Mouse (Mus musculus) telencephalon, adult 2 months (tissue): ENCODE data around the gene Gm42688.

Experiments used
- DNase-seq: peaks from one replicate; pipeline ENCODE4 v3.0.0-alpha.2; 2011; ENCODE audit warnings: low read depth, low spot score

Gene Gm42688

GRCm38 (mm10) chr6:83084477-83084876 is 16.9 kb upstream of the Gm42688 start:
- DNase-seq, result no peak

GRCm38 (mm10) chr6:83086121-83087035 is 15.0 kb upstream of the Gm42688 start, which contains the start of gene Lbx2:
Lbx2 (plus strand) TSS chr6:83086367.
- DNase-seq, result no peak

- no peak for DNase-seq
Measured at GRCm38 (mm10) chr6:83087205-83087925, 14.1 kb upstream of the Gm42688 start.

DNA sequence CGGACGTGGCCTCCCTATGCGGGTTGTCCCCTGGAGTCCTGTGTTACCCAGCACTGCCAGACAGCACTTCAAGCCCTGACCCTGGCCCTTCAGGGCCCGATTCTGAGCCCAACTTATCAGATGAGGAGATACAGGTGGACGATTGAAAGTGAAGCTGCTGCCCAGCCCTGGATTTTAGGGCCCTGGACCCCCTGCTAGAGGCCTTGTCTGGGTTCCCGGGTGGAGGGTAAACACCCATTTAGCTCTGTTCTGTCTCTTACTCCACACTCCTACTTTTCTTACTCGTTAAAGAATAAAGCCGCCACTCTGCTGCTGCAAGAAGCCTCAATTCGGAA is 13.5 kb upstream of the Gm42688 start:
- no peak for DNase-seq

GRCm38 (mm10) chr6:83092416-83093127 is 8.8 kb upstream of the Gm42688 start:
- no peak for DNase-seq

DNA sequence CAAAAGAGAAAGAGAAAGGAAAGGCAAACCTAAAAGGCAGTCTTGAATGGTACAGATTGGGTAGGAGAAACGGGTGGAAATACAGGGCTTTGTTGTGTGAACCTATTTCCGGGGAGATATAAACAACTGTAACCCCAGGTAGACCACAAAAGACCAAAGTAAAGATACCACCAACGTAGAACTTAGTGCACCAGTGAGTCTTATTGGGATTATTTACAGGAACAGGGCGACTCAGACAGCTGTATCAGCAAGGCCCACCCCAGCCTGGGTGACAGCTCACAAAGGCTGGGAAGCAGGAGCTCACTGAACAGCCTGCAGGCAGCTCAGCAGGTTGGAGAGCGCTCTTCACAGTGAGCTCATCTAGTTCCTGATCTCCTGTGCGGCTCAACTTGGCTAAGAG is 5.4 kb upstream of the Gm42688 start:
- no peak for DNase-seq

DNA sequence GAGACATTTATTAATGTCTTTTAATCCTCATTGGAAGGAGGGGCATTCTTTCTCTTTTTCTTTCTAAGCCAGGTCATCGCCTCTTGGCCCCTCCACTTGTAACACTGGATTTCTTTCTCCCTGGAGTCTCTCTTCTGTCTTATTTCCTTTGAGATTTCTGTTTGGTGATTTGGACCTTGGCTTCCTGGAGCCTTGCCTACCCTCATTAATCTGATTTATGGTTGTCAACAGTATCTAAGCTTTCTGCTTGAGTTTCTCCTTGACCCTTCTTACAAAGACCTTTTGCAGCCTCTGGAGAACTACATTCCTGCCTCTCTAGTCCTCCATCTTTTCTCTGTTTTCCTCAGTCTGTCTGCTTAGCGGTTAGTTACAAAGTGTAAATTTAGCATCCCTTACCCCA is 3.0 kb upstream of the Gm42688 start:
- DNase-seq, result no peak

DNA sequence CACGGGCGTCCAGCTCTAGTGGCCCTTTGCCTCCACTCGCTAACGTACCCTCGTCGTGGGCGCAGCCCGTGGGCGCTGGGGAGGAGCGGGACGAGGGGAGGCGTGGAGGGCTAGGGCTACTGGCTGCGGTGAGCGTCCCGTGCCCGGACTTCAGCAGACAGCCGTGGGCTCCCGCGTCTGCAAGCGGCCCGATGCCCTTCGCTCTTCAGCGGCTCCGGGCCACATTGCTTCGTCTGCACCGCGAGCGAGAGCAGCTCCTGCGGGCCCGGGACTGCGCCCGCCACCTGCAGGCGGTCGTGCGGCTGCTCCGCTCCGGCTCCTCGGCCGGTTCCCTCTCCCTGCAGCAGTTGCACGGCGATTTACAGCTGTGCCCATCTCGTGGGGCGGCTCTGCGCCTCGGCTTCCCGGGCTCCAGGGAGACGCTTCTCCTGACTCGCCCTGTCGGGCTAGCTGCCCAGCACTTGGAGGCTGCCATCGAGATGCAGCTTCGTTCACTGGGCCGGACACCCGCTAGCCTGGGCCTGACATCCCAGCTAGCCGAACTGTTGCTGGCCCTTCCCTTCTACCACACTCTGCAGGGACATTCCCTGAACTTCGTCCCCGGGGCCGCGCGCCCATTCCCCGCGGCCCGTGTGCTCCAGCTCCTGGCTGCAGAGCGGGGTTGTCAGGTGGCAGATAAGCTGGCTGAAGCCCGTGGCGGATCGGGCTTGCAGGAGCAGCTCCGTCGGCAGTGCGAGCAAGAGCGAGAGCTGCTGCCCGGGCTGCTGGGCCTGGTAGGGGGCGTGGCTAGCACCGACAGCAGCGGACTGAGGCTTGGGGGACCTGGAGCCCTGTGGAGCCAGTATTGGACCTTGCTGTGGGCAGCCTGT is 505 bp downstream of the Gm42688 start:
- no peak for DNase-seq

GRCm38 (mm10) chr6:83103130-83103650 is 1.8 kb downstream of the Gm42688 start:
- no peak for DNase-seq

DNA sequence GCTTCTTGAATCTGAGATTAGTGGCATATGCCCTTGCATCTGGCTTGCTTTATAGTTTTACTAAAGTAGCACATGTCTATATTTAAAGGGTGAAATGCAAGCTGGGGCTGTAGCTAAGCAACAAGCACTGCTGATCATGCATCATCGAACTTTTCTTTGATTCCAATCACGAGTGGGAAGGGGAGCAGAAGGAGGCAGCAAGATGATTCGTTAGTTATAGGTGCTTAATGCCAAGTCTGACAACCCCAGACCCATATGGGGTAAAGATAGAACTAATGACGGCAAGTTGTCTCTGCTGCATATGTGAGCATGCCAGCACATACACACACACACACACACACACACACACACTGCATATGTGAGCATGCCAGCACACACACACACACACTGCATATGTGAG is 2.7 kb downstream of the Gm42688 start:
- DNase-seq, result peak; percentile 62

- peak; percentile 31 for DNase-seq
Measured at GRCm38 (mm10) chr6:83107566-83108400, 6.4 kb downstream of the Gm42688 start.

DNA sequence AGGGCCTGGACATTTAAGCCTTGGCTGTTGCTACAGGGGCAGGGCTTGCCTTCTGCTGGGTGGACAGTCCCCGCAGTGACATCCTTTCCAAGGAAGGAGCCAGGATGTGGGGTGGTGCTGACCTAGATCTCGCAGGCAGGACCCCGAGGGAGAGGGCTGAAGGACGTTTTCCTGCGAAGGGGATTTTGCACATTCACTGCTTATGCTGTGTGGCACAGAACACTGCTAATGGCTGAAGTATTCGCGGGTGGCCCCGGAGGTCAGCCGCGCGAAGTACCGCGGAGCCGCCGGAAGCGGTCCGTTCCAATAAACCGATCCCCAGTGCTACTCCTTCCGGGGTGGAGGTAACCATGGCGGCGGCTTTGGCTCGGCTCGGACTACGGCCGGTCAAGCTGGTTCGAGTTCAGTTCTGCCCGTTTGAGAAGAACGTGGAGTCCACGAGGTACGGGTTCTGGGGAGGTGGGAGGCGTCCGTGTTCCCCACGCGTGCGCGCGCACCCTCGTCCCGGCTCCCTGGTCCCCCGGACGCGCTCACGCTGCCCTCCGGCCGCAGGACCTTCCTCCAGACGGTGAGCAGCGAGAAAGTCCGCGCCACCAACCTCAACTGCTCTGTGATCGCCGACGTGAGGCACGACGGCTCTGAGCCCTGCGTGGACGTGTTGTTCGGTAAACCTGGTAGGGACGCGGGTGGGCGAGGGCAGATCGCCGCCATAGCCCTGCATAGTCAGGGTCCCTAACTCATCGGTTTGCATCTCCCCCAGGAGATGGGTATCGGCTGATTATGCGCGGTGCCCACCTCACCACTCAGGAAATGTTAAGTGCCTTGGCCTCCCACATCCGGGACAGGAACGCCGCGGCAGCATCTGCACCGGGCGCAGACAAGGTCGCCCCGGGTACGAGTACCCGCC is 7.6 kb downstream of the Gm42688 start, which contains the start of gene Mrpl53:
Mrpl53 (plus strand) TSS at position 279 of the 907 bp plus-strand sequence.
- DNase-seq, result peak; percentile 54

GRCm38 (mm10) chr6:83111510-83112136 is 10.2 kb downstream of the Gm42688 start:
- DNase-seq, result no peak

GRCm38 (mm10) chr6:83115011-83115671 is 13.7 kb downstream of the Gm42688 start, which contains the start of gene Mogs:
Mogs (plus strand) TSS chr6:83115496.
- no peak for DNase-seq

DNA sequence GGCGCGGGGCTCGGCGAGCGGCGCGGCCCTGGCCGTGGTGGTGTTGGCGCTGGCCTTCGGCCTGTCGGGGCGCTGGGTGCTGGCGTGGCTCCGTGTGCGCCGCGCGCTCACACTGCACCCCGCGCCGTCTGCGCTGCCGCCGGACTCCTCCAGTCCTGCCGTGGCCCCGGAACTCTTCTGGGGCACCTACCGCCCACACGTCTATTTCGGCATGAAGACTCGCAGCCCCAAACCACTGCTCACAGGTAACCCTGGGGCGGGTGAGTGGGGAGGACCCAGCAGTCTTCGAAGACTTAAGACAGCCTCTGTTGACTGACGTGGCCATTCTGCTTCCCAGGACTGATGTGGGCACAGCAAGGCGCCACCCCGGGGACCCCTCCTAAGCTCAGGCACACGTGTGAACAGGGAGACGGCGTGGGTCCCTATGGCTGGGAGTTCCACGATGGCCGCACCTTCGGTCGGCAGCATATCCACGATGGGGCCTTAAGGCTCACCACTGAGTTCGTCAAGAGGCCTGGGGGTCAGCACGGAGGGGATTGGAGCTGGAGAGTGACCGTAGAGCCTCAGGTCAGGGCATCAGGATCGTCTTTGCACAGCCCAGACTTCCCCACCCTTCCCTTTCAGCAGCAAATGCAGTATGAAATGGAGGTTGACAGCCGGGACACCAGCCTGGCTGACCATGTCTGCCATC is 14.4 kb downstream of the Gm42688 start:
- no peak for DNase-seq

- no peak for DNase-seq
Measured at GRCm38 (mm10) chr6:83116373-83117164, 15.2 kb downstream of the Gm42688 start.

GRCm38 (mm10) chr6:83117165-83117438 is 15.7 kb downstream of the Gm42688 start:
- no peak for DNase-seq
